Mouse (Mus musculus): ENCODE measurements around the gene Ubqln1.
"Not testable (repeated sequence)": the region's sequence is repeated elsewhere in the genome, so short reads cannot be mapped to it uniquely, and the experiment has no call there.

Gene Ubqln1

GRCm38 (mm10) chr13:58156031-58156430, 59.4 kb downstream of the Ubqln1 start:
- DNase-seq (ENCODE audit: low spot score), result no peak

GRCm38 (mm10) chr13:58150442-58150841, 65.0 kb downstream of the Ubqln1 start:
- no peak for DNase-seq (ENCODE audit: low spot score)

GRCm38 (mm10) chr13:58149629-58150028, 65.8 kb downstream of the Ubqln1 start:
- no peak for DNase-seq (ENCODE audit: low spot score)

GRCm38 (mm10) chr13:58149033-58149558, 66.4 kb downstream of the Ubqln1 start:
- no peak for DNase-seq (ENCODE audit: low spot score)

- no peak for DNase-seq (ENCODE audit: low spot score)
These were observed 67.1 kb downstream of the Ubqln1 start for GRCm38 (mm10) chr13:58148256-58148831.

- DNase-seq (ENCODE audit: low spot score), result no peak
These were observed 67.7 kb downstream of the Ubqln1 start for GRCm38 (mm10) chr13:58147760-58148159.

- DNase-seq (ENCODE audit: low spot score), result not testable (repeated sequence)
These were observed 68.8 kb downstream of the Ubqln1 start for GRCm38 (mm10) chr13:58146603-58147002.

- no peak for DNase-seq (ENCODE audit: low spot score)
These were observed 83.8 kb downstream of the Ubqln1 start for GRCm38 (mm10) chr13:58131692-58132091.

GRCm38 (mm10) chr13:58129687-58130246, 85.7 kb downstream of the Ubqln1 start:
- no peak for DNase-seq (ENCODE audit: low spot score)

GRCm38 (mm10) chr13:58128768-58129671, 86.4 kb downstream of the Ubqln1 start:
- DNase-seq (ENCODE audit: low spot score), result peak; percentile 91

- peak; percentile 85 for DNase-seq (ENCODE audit: low spot score)
These were observed 87.1 kb downstream of the Ubqln1 start, which contains the start of gene Hnrnpa0 for GRCm38 (mm10) chr13:58128396-58128767. Hnrnpa0 (minus strand) TSS chr13:58128556.

GRCm38 (mm10) chr13:58127766-58128361, 87.6 kb downstream of the Ubqln1 start:
- peak; percentile 51 for DNase-seq (ENCODE audit: low spot score)

- DNase-seq (ENCODE audit: low spot score), result no peak
These were observed 88.3 kb downstream of the Ubqln1 start for GRCm38 (mm10) chr13:58126862-58127765.
